Mouse (Mus musculus) NIH3T3 (cell line): ENCODE results near the gene Bace2.

ENCODE experiments used
- DNase-seq: peaks from one replicate; pipeline ENCODE4 v3.0.0-alpha.2; 2012; ENCODE audit warnings: low read depth

Bace2 gene

DNA sequence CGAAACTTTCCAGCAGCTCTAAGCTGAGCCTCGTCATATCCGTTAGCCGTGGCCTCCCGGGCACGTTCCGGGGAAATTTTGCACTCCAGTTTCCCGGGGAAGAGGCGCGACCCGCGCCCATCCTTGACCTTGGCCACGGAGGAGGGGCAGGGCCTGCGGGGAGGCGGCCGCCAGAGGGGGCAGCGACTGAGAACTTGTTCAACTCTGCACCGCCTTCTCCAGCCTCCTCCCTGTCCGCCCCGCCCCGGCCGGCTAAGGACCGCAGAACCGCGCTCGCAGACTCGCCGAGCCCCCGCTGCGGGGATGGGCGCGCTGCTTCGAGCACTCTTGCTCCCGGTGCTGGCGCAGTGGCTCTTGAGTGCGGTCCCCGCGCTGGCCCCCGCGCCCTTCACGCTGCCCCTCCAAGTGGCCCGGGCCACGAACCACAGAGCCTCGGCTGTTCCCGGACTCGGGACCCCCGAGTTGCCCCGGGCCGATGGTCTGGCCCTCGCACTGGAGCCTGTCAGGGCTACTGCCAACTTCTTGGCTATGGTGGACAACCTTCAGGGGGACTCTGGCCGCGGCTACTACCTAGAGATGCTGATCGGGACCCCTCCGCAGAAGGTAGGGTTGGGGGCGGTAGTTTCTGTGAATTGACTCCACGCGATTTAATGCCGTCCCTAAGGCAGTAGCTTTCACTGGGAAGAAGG lies at the start of gene Bace2:
Gene Bace2 (plus strand): TSS at position 244 of the 689 bp plus-strand sequence.
- no peak for DNase-seq

DNA sequence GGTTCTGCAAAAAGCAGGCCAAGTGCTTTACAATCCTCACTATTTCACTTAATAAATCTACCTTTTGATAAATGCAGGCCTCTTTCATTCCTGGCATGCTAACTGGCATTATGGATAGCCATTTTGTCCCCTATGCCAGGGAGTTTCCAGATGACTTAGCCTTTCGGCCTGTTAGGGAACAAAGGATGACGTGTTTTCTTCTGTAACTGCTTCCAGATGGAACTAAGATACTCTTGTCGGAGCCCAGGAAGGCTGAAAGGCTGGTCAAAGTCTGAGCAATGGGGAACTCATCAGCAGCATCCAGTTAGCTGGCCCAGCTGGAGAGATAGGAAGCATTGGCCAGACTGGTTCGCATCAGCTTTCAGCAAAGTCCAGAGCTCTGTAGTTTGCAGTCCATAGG lies 48.9 kb upstream of the Bace2 start:
- DNase-seq = peak; percentile 74

DNA sequence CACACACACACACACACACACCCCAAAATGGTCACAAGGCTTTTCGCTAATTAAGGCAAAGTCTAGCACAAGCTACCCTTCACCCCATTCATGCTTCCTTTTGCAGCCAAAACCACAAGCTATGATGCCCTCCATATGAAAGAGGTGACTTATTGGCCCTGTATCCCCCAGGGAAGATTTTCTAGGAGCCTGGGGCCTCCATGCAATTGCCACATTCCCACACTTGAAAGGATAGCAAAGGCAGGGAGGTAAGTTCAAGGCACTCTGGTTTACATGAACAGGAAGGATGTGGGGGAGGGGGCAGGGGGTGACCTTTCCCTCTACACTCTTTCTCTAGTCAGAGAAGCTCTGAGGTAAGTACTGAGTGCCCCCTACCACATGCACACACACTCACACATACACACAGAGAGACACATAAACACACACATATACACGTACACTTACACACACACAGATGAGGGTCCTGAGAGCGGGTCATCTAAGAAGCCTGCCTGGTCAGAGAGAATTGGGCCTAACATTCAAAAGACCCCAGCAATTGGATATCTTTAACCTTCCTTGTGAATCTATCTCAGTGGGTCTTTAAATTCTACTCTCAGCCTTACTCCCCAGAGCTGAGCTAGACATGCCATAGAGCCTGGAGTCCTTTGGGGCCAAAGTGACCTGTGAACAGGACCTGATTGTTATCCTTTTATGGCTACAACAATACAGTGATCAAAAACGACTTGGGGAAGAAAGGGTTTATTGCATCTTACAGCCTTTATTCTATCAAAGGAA lies 46.6 kb upstream of the Bace2 start:
- no peak for DNase-seq

DNA sequence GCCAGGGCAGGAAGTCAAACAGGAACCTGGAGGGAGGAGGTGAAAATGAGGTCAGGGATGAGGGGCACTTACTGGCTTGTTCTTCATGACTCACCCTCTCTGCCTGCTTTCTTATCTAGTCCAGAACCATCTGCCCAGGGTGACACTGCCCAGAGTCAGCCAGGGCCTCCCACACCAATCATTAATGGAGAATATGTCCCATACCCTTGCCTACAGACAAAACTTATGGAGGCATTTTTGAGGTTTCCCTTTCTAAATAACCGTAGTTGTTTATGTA lies 46.0 kb upstream of the Bace2 start:
- DNase-seq = no peak

DNA sequence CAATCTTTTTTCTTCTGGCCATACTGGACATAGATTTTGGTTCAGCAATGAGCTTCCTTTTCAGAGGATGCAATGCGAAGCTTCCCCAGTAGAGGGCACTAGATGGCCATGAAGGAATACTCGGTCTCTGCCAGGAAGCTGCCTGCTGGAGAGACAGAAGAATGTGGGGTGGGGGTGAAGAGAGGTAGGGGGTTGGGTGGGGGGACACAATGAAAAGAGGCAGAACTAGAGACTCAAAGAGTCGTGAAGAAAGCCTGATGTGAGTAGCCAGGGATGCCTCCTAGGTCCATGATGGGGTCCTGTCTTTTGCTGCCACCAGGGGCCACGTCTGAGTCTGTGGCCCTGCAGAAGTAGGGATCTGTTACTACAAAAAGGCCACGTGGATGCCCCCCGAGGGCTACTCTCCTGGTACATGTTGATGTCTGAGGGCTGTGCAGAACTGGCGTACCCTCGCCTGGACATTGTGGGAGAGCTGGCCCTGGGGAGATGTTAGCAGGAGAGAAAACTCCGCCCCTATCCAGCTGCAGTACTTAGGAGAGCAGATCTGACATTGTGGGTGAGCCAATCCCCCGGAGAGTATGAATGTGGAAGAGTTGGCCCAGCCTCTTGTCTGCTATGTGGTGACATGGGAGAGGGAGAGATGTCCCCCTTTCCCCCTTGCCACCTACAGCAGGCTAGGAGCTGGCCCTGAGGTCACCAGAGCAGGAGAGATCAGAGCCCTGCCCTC lies 43.4 kb upstream of the Bace2 start:
- DNase-seq = peak; percentile 78

DNA sequence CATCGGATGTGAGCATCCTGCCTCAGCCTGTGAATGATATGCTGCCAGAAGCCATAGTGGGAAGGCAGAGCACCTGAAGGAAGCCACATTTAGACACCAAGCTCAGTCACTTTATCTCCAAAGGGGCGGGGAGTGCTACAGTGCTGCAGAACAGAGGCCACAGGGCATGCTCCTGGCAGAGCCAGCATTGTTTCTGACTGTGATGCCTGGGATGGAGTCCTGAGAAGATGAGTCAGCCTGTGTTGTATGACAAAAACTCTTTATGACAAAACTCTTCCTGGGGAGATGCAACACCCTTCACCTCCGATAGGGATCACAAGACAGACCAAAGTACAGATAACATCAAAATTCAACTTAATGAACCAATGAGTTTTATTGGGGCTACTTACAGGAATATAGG lies 35.0 kb upstream of the Bace2 start:
- no peak for DNase-seq

DNA sequence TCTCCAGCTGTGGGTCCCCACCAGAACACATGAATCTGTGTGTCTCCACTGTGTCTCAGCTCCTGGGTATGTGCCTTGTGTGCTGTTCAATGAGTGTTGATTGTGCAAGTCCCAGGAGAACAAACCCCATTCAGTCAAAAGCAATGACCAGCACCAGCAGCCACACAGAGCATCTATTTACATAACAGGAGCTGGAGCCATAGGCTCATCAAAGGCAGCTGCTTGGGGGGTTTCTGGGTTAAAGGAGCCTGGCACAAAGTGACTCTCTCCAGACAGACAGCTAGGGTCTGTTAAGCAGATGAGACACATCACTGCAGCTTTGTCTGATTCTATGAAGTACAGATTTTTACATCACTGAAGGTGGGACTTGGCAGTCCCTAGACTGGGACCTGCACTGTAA lies 33.9 kb upstream of the Bace2 start:
- no peak for DNase-seq

DNA sequence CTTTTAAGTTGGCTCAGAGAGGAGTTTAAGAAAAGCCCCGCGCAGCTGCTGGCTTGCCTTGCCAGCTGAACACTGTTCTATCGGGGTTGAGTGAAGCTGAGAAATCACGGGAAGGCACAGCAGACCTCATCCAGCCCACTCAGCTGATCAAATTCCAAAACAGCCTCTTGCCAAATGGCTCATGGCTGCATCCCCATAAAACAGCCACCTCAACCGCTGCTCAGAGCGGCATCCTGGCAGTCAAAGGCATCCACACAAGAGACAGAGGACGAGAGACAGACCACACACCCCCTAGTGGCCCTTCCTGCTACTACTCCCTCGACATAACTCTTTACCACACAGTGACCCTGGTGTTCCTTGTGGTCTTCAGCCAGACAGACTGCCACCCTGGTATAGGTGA lies 30.6 kb upstream of the Bace2 start:
- DNase-seq = peak; percentile 30

DNA sequence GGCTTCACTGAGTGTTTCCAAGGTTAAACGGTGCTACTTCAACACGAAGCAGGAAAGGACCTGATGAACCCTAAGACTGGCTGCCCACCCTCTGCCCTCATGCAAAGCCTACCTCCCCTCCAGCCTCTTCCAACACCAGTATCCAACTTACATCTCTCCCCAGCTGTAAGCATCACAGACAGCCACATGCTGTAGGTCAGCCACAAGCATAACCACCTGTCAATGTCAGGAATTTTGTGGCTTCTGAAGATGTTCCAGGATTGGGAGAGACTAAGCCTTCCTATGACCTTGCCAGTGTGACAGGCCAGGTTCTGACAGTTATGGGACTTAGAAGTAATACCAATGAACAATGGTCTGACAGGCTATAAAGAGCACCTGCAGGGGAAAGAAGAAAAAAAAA lies 27.9 kb upstream of the Bace2 start:
- DNase-seq = no peak

DNA sequence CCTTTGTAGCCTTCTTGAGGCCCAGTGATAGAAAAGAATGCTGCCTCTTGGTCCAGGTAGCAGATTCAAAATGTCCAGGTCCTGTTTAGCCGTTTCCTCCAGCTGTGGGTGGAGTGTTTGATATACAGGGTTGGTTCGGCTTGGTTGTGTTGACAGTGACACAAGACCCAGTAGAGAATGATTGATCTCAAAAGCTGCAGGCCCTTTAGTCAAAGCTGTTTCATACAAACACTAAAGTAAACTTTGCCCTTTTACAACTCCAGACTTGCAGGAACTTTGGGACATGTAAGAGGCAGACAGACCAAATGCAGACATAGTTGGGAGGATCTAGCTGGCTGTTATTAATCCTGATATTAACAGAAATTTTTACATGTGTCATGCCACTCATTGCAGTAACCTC lies 3.5 kb upstream of the Bace2 start:
- DNase-seq = no peak

DNA sequence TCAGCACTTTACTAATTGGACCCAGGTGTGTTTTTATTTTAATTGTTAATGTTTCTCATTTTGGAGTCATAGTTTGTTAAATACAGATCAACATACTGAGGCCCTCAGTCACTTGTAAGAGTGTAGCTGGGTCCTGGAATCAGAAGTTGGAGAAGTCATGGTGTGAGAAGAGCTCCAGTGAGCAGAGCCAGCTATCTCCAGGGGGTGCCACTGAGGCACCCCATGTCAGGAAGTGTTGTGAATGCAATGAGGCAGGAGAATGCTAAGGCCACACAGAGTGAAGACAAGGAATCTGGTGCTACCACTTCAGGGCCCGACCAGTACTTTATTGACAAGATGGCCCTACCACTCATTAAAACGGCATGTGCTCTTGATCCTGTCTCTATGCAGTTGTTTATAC lies 1.9 kb upstream of the Bace2 start:
- no peak for DNase-seq

DNA sequence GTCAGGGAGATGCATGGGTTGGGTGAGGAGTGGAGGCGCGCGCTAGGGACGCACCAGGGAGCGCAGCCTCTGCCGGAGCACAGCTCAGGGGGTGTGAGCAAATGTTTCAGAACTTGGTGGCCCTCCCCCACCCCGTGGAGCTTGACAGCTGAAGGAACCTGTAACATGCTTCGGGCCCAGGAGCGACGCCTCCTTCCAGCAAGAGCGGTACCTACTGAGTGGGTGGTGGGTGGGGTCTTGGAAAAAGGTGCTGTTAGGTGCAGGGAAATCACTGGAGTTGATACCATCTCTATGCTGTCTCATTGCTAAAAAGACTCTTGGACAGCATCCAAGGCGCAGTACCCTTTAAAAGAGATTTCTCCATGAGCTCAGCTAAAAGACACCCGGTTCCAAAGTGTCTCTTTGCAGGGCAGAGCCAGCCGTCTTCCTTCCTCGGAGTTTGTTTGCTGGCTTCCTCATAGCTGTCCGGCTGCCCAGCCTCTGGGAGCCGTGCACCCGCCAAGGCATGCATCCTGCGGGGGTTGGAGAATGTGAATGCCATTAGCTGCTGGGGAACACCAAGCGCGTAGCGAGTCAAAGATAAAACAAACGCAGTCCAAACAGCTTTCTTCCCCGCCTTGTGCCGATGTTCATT lies 763 bp downstream of the Bace2 start:
- no peak for DNase-seq

DNA sequence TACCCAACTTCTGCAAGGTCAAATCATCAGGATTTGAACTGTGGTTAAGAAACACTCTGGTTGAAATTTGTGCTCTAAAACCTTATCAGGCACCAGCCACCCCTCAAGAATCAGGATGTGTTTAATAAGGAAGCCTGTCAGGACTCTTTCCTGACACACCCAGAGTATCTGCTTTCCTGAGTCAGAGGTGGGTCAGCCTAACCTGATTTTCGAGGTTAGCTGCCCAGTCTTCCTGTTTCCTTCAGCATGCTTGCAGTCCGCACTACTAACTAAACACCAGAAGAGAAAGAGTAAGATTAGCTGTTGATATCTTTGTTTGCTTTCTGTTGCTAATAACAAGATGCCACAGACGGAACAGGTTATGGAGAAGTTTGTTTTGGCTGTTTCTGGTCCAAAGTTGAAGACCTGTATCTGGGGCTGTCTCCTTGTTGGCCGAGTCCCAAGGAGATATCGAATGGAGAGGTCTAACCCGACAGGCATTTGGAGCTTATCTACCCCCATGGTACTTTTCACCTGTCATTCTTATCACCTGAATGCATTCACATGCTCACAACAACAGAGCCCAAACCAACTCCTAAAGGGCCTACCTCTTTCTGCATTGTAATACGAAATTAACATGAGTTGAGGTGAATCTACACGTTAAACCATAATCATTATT lies 5.8 kb downstream of the Bace2 start:
- DNase-seq = no peak

DNA sequence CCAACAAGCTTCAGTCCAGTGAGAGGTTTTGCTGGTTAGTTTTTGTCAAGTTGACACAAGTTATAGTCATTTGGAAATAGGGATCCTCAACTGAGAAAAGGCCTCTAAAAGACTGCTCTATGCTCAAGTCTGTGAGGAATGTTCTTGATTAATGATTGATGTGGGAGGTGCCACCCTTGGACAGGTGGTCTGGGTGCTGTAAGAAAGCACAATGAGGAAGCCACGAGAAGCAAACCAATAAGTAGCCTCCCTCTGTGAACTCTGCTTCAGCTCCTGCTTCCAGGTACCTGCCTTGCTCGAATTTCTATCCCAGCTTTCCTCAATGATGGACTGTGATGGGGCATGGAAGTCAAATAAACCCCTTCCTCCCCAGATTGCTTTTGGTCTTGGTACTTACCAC lies 9.6 kb downstream of the Bace2 start:
- no peak for DNase-seq

DNA sequence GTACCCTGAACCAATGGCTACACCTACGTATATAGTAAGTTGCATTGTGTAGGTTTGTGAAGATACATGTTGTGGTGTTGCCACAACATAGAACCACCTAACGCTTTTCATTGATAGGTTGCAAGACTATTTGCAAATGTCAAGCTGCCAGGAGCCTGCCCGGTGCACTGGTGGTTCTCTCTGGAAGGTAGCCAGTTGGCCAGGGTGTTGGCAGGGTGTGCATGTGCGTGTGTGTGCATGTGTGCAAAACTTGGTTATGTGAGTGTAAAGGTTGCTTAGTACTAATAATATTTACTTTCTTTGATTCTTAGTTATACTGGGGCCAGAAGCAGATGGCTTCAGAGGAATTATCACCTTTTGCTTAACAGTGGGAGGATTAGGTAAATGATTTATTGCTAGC lies 13.7 kb downstream of the Bace2 start:
- no peak for DNase-seq

DNA sequence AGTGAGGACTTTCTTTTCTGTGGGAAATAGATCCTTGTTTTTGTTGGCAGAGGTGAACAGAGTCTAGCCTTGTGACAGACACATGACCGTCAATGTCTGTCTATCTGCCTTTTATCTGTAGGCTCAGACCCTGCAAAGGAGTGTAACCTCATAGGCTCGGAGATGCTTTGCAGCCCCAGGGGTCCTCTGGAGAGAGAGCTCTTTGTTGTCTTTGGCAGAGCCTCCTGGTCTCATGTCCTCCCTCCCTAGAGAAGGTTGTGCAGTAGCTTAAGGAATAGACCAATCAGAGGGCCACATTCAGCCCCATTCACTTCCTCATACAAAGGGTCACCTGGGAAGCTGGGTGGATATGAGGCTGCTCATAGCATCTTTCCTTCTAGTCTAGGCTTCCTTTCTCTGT lies 31.4 kb downstream of the Bace2 start:
- DNase-seq = no peak

DNA sequence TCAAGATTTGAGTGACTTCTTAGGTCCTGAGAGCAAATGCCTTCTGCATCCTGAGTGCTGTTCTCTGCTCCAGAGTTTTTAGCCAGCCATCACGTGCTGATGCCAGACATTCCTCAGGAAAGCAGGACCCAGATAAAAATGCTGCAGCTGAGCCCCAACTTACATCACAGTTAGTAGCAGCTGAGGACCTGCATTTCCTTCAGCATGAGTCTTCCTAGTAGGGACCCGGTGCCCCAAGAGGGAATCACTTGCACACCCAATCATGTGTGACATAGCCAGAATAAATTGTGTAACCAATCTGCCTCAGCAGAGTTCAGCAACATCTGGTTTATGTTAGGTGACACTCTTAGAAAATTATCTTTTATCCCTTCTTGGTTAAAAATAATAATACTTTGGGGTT lies 34.7 kb downstream of the Bace2 start:
- no peak for DNase-seq

DNA sequence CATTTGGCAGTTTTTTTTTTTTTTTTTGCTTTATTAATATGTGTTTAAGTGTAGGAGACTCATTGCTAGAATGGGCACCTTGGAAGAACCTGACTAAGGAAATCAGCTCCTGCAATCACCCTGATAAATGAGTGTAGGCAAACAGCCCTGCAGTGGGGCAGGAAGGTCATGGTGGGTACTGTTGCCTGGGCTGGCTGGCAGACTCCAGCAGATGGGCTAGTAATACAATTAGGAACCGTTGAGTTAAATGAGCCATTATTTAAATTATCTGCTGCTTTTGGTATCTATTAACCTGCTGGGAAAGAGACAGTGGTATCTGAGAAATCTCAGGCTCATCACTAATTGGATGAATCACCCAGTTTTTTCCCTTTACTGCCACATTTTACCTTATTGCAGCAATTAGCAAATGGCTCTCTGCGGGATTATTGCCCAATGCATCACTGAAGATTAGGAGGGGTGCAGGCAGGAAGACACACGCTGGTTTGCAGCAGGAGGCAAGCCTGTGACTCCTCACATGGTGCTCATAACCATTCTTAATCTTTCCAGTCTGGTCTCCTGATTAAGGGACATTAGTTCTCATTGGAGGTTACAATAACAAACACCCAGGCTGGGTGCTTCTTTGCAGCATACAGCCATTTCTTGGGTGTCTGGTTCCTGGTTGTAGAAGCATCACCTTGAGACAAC lies 35.3 kb downstream of the Bace2 start:
- DNase-seq = no peak

DNA sequence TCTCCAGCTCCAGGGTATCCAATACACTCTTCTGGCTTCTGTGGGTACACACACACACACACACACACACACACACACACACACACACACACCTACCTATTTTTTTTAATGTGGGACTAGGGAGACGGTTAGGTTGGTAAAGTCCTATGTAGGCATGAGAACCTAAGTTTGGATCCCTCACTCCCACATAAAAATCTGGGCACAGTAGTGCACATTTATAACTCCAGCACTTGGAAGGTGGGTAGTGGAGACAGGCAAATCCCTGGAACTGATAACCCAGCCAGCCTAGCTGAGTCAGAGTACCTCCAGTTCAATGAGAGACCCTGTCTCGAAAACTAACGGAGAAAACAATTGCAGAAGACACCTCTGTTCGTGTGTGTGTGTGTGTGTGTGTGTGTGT lies 39.9 kb downstream of the Bace2 start:
- no peak for DNase-seq

DNA sequence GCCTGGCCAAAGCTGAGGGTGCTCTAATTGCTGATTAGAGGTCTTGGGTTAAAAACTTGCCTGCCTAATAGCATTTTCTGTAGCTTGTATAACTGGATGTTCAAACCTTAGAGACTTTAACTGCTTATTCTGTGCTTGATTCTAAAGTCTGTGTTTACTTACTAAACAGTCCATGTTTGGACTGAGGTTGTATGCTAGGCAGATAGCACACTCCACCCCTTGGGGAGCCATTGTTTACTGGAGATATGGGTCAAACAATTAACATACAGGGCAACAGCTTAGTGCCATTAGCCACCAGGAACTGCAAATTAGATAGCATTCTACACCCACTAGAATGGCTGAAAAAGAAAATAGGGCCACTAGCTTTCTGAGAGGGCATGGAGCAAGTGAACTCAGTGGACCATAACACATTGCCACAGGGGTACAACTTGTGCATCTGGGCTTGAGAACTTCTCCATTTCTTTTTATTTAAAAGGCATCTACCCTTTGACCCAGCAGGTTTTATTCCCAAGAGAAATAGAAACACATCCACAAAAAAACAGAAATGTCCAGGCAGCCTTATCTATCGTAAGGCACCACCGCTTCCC lies 41.5 kb downstream of the Bace2 start:
- no peak for DNase-seq

DNA sequence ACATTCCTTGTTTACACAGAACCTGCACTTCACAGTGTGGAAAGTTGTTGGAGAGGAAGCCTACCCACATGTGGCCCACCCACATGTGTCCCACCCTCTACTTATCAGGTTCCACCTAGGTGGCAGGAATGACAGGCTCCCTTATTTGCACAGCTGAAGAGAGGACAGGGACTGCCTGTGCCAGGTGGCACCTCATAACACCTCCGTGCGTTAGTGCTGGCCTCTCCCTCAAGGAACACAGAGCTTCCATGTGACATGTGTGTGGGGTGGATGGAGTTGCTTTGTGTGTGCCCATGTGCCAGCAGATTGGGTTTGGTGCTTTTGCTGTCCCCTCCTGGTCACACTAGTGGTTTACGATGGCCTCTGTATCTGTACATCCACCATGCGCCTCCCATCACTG lies 43.4 kb downstream of the Bace2 start:
- DNase-seq = no peak

DNA sequence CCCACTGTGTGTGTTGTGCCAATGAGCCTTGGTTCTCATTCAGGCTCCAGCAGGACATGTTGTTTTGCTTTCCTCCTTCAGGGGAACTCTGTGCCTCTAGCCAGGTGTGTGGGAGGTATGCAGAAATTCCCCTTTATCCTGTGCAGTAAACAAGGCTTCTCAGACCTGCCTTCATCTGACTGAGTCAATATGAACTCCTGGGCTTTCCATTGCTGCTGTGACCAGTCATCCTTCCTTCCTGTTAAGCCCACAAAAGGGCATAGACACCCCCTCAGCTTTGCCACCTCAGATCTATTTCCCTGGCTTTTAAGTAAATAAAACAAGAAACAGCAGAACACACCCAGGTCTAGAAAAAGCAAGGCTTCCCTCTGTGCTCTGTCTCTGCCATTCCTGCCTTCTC lies 45.2 kb downstream of the Bace2 start:
- DNase-seq = no peak
